Mouse (Mus musculus) limb, embryonic 11.5 days (tissue): ENCODE measurements around the gene Arpc3. TPM values are rescaled to one million over a fixed set of nuclear protein-coding genes. Genes with fewer than 3 reads are reported as not detected.

ENCODE experiments used
- ATAC-seq: fragments of 200-750 bp; cut with Nextera tagmentation; 2 replicates; pipeline ENCODE4 v1.8.0; 2017; ENCODE audit warnings: low read depth; ENCODE audit not compliant: insufficient number of reproducible peaks, low FRiP score, low TSS enrichment
- DNase-seq: peaks from one replicate; pipeline ENCODE4 v3.0.0-alpha.2; 2015; ENCODE audit warnings: low spot score
- H3K27ac ChIP-seq: fragments of 300-500 bp; sonication (generic); replicated peaks from 2 replicates; pipeline ENCODE4 v1.5.1; 2014; ENCODE audit warnings: low read depth, mild to moderate bottlenecking, low read length
- H3K27me3 ChIP-seq: fragments of 300-500 bp; sonication (generic); 2 replicates; pipeline ENCODE4 v1.6.1; 2014; ENCODE audit warnings: mild to moderate bottlenecking, low read length, mixed read lengths; ENCODE audit not compliant: control insufficient read depth, insufficient read depth
- H3K36me3 ChIP-seq: fragments of 300-500 bp; sonication (generic); 2 replicates; pipeline ENCODE4 v1.6.1; 2014; ENCODE audit warnings: mild to moderate bottlenecking, low read length, moderate library complexity, mixed read lengths; ENCODE audit not compliant: control insufficient read depth, insufficient read depth
- H3K4me1 ChIP-seq: fragments of 300-500 bp; sonication (generic); 2 replicates; pipeline ENCODE4 v1.6.1; 2014; ENCODE audit warnings: low read length, mixed read lengths; ENCODE audit not compliant: control insufficient read depth, insufficient read depth
- H3K4me2 ChIP-seq: fragments of 300-500 bp; sonication (generic); 2 replicates; pipeline ENCODE4 v1.6.1; 2014; ENCODE audit warnings: low read depth, mild to moderate bottlenecking, moderate library complexity; ENCODE audit not compliant: severe bottlenecking
- H3K4me3 ChIP-seq: fragments of 300-500 bp; sonication (generic); 2 replicates; pipeline ENCODE4 v1.5.1; 2014; ENCODE audit warnings: low read depth, low read length
- H3K9ac ChIP-seq: fragments of 300-500 bp; sonication (generic); 2 replicates; pipeline ENCODE4 v1.6.1; 2014; ENCODE audit warnings: mild to moderate bottlenecking, low read length
- H3K9me3 ChIP-seq: fragments of 300-500 bp; sonication (generic); 2 replicates; pipeline ENCODE4 v1.6.1; 2016; ENCODE audit warnings: low read length; ENCODE audit not compliant: control insufficient read depth
- WGBS: fragments of 180-500 bp; shearing (Covaris S2); extraction: QIAGEN DNeasy Blood & Tissue Kit; methylation state at CpG from one replicate; pipeline ENCODE4 v1.1.7; 2014; 5-methylcytosine and 5-hydroxymethylcytosine counted together
- polyA plus RNA-seq: library from polyadenylated mRNA; unstranded; fragments of >200 nt; fragmentation: Nextera tagmentation; extraction: Ambion mirVana; gene quantifications from 2 replicates; pipeline ENCODE4 v1.2.1, GENCODE M21; 2014

Arpc3 gene
- polyA plus RNA-seq, 1 experiment from 2014 or later = 45.4 TPM

- 91% methylated on average over 19 of the region's 19 CpGs for WGBS
- no peaks in the 10 kb centered on the region for H3K27me3 ChIP-seq
- ATAC-seq = no peak
- no peak overlapping the region for H3K9ac ChIP-seq
- H3K4me3 ChIP-seq = no peak overlapping the region
- DNase-seq = no peak
- no peaks in the 10 kb centered on the region for H3K9me3 ChIP-seq
- H3K36me3 ChIP-seq = peaks cover 59% of the 10 kb centered on the region
- no peak overlapping the region for H3K4me2 ChIP-seq
- no peak overlapping the region for H3K27ac ChIP-seq
- no peaks in the 10 kb centered on the region for H3K4me1 ChIP-seq
Measured at GRCm38 (mm10) chr5:122439400-122440094, 47.9 kb downstream of the Arpc3 start.

DNA sequence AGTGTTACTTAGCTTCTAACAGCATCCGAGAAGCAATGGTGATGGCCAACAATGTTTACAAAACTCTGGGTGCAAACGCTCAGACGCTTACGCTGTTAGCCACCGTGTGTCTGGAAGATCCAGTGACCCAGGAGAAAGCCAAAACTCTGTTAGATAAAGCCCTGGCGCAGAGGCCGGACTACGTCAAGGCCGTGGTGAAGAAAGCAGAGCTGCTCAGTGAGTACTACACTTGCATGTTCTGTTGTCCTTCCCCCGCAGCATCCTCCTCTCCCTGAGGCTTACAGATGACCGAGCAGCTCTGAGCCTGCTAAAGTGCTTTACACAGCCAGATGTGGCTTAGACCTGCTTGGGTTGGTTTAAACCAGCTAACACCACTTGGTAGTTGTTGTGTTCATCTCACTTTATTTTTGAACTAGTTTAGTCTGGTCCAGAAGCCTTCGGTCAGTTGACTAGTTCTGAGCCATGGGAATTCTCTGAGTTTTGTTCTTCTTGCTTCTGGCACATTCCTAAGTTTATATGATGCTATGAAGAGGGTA lies 48.5 kb downstream of the Arpc3 start:
- no peak overlapping the region for H3K27ac ChIP-seq
- 97% methylated on average over 12 of the region's 12 CpGs for WGBS
- no peak overlapping the region for H3K4me3 ChIP-seq
- no peak overlapping the region for H3K9ac ChIP-seq
- no peaks in the 10 kb centered on the region for H3K27me3 ChIP-seq
- H3K4me1 ChIP-seq = no peaks in the 10 kb centered on the region
- peaks cover 62% of the 10 kb centered on the region for H3K36me3 ChIP-seq
- DNase-seq (no peak), ATAC-seq (no peak)
- H3K4me2 ChIP-seq = no peak overlapping the region
- H3K9me3 ChIP-seq = no peaks in the 10 kb centered on the region

GRCm38 (mm10) chr5:122444492-122444891 lies 52.8 kb downstream of the Arpc3 start:
- Histone ChIP-seq H3K36me3 (peaks cover 39% of the 10 kb centered on the region), H3K9ac (no peak overlapping the region), H3K4me2 (no peak overlapping the region), H3K27me3 (no peaks in the 10 kb centered on the region), H3K4me3 (no peak overlapping the region), H3K27ac (no peak overlapping the region), H3K4me1 (no peaks in the 10 kb centered on the region), H3K9me3 (no peaks in the 10 kb centered on the region)
- 93% methylated on average over 10 of the region's 10 CpGs for WGBS
- ATAC-seq = no peak
- DNase-seq = no peak

GRCm38 (mm10) chr5:122445051-122445610 lies 53.5 kb downstream of the Arpc3 start:
- no peak overlapping the region for H3K27ac ChIP-seq
- H3K36me3 ChIP-seq = peaks cover 35% of the 10 kb centered on the region
- no peaks in the 10 kb centered on the region for H3K27me3 ChIP-seq
- H3K9ac ChIP-seq = no peak overlapping the region
- no peak for ATAC-seq
- 88% methylated on average over 11 of the region's 11 CpGs for WGBS
- H3K4me2 ChIP-seq = no peak overlapping the region
- H3K4me1 ChIP-seq = no peaks in the 10 kb centered on the region
- no peak overlapping the region for H3K4me3 ChIP-seq
- H3K9me3 ChIP-seq = no peaks in the 10 kb centered on the region
- no peak for DNase-seq

DNA sequence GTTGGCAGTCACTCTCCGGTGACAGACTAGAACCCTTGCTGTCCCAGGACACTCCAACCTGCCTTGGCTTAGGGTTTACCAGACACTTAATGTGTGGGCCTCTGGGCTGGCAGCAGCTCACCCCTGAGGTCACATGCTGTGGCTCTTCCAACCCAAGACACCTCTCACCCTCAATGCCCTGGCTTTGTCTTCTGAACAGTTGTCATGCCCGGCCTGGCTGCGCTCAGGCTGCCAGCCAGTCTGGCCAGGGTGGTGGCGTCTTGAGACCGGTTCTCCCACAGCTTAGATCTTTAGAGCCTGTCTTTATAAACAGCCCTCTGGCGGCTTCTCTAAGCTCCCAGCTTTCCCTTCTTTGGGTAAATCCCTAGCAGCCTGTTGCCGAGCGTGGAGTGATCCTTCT lies 56.2 kb downstream of the Arpc3 start:
- no peak for DNase-seq
- H3K9me3 ChIP-seq = no peaks in the 10 kb centered on the region
- WGBS = 91% methylated on average over 8 of the region's 8 CpGs
- no peak overlapping the region for H3K9ac ChIP-seq
- no peaks in the 10 kb centered on the region for H3K27me3 ChIP-seq
- H3K4me3 ChIP-seq = no peak overlapping the region
- H3K4me1 ChIP-seq = no peaks in the 10 kb centered on the region
- peaks cover 15% of the 10 kb centered on the region for H3K36me3 ChIP-seq
- no peak for ATAC-seq
- no peak overlapping the region for H3K27ac ChIP-seq
- H3K4me2 ChIP-seq = no peak overlapping the region

GRCm38 (mm10) chr5:122448869-122449268 lies 57.2 kb downstream of the Arpc3 start:
- Histone ChIP-seq H3K27me3 (no peaks in the 10 kb centered on the region), H3K9me3 (no peaks in the 10 kb centered on the region), H3K9ac (no peak overlapping the region), H3K4me3 (no peak overlapping the region), H3K27ac (no peak overlapping the region), H3K4me2 (no peak overlapping the region), H3K36me3 (peaks cover 14% of the 10 kb centered on the region), H3K4me1 (no peaks in the 10 kb centered on the region)
- ATAC-seq = no peak
- WGBS = 82% methylated on average over 5 of the region's 5 CpGs
- no peak for DNase-seq

DNA sequence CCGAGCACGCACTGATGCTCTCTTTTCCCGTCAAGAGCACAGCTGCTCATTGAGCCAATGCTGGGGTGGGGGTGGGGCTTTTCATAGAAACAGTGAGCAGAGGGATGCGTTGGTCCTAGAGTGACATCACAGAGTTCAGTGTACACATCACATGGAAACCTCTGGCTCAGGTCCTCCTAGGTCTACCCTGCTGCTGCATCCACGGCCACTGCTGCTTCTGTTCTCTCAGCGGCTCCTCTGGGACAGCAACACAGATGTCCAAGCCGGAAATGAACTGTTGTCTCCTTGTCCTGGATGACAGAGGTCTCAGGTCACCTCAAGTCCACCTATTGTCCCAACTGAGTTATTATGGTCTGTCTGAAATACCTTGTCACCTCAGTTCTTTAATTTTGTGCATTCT lies 58.3 kb downstream of the Arpc3 start:
- H3K9me3 ChIP-seq = no peaks in the 10 kb centered on the region
- DNase-seq = no peak
- WGBS = 79% methylated on average over 7 of the region's 7 CpGs

GRCm38 (mm10) chr5:122450913-122451317 lies 59.2 kb downstream of the Arpc3 start:
- H3K4me2 ChIP-seq = no peak overlapping the region
- H3K4me3 ChIP-seq = no peak overlapping the region
- ATAC-seq (no peak), DNase-seq (no peak)
- no peaks in the 10 kb centered on the region for H3K27me3 ChIP-seq
- H3K9me3 ChIP-seq = no peaks in the 10 kb centered on the region
- no peak overlapping the region for H3K27ac ChIP-seq
- H3K36me3 ChIP-seq = peaks cover 19% of the 10 kb centered on the region; the same call in 1 of the 2 replicates
- H3K4me1 ChIP-seq = no peaks in the 10 kb centered on the region
- WGBS = 69% methylated on average over 5 of the region's 5 CpGs
- no peak overlapping the region for H3K9ac ChIP-seq

More for the DNA sequence above, 58.3 kb downstream of the Arpc3 start:
- Histone ChIP-seq H3K4me3 (no peak overlapping the region), H3K27me3 (no peaks in the 10 kb centered on the region), H3K9ac (no peak overlapping the region), H3K27ac (no peak overlapping the region), H3K36me3 (peaks cover 13% of the 10 kb centered on the region; the same call in 1 of the 2 replicates), H3K4me1 (no peaks in the 10 kb centered on the region), H3K4me2 (no peak overlapping the region)
- ATAC-seq = no peak
